Mouse (Mus musculus) hindbrain, embryonic 14.5 days (tissue): ENCODE measurements at regions not wholly inside any gene's neighbourhood (a gene's known extent, or its start where the extent isn't known, plus 50 kb on each side); places are given as distances from the start of the nearest gene placed in this dataset.

Experiments
- ATAC-seq: fragments of 200-750 bp; cut with Nextera tagmentation; 2 replicates; pipeline ENCODE4 v1.8.0; 2017; ENCODE audit warnings: moderate number of reproducible peaks, mild to moderate bottlenecking, moderate TSS enrichment, moderate library complexity; ENCODE audit not compliant: low FRiP score
- DNase-seq: peaks from one replicate; pipeline ENCODE4 v3.0.0-alpha.2; 2015; ENCODE audit warnings: low spot score
- H3K27ac ChIP-seq: fragments of 300-500 bp; sonication (generic); 2 replicates; pipeline ENCODE4 v1.5.1; 2014; ENCODE audit warnings: mild to moderate bottlenecking, moderate library complexity
- H3K27me3 ChIP-seq: fragments of 300-500 bp; sonication (generic); 2 replicates; pipeline ENCODE4 v1.6.1; 2014; ENCODE audit warnings: mild to moderate bottlenecking, low read length, mixed read lengths; ENCODE audit not compliant: control insufficient read depth, insufficient read depth
- H3K36me3 ChIP-seq: fragments of 300-500 bp; sonication (generic); replicated peaks from 2 replicates; pipeline ENCODE4 v1.6.1; 2014; ENCODE audit not compliant: control insufficient read depth, insufficient read depth
- H3K4me1 ChIP-seq: fragments of 300-500 bp; sonication (generic); replicated peaks from 2 replicates; pipeline ENCODE4 v1.6.1; 2014; ENCODE audit warnings: antibody characterized with exemption, low read length, mixed read lengths; ENCODE audit not compliant: control insufficient read depth, insufficient read depth
- H3K4me2 ChIP-seq: fragments of 300-500 bp; sonication (generic); replicated peaks from 2 replicates; pipeline ENCODE4 v1.6.1; 2014; ENCODE audit warnings: mild to moderate bottlenecking, moderate library complexity
- H3K4me3 ChIP-seq: fragments of 300-500 bp; sonication (generic); replicated peaks from 2 replicates; pipeline ENCODE4 v1.5.1; 2014; ENCODE audit warnings: mild to moderate bottlenecking, low read length
- H3K9ac ChIP-seq: fragments of 300-500 bp; sonication (generic); 2 replicates; pipeline ENCODE4 v1.6.1; 2014
- H3K9me3 ChIP-seq: fragments of 300-500 bp; sonication (generic); 2 replicates; pipeline ENCODE4 v1.6.1; 2016; ENCODE audit warnings: low read length; ENCODE audit not compliant: control insufficient read depth
- WGBS: fragments of 180-500 bp; shearing (Covaris S2); extraction: QIAGEN DNeasy Blood & Tissue Kit; methylation state at CpG from one replicate; pipeline ENCODE4 v1.1.7; 2014; 5-methylcytosine and 5-hydroxymethylcytosine counted together

GRCm38 (mm10) chr8:18258287-18258961 lies 719.6 kb downstream of the Defb40 start:
- 79% methylated on average over 7 of the region's 7 CpGs for WGBS
- Histone ChIP-seq H3K27ac (no peak overlapping the region), H3K4me1 (no peaks in the 10 kb centered on the region), H3K4me3 (no peak overlapping the region), H3K9ac (no peak overlapping the region), H3K9me3 (no peaks in the 10 kb centered on the region), H3K4me2 (no peak overlapping the region), H3K27me3 (no peaks in the 10 kb centered on the region), H3K36me3 (no peaks in the 10 kb centered on the region)
- no peak for DNase-seq
- ATAC-seq, result no peak

- DNase-seq, result no peak
- ATAC-seq, result peak; percentile 17; the same call in 1 of the 2 replicates
- no peaks in the 10 kb centered on the region for H3K4me1 ChIP-seq
- H3K27ac ChIP-seq, result no peak overlapping the region
- no peaks in the 10 kb centered on the region for H3K27me3 ChIP-seq
- H3K9ac ChIP-seq, result no peak overlapping the region
- H3K4me3 ChIP-seq, result no peak overlapping the region
- H3K9me3 ChIP-seq, result no peaks in the 10 kb centered on the region
- no peak overlapping the region for H3K4me2 ChIP-seq
- H3K36me3 ChIP-seq, result no peaks in the 10 kb centered on the region
- 56% methylated on average over 12 of the region's 12 CpGs for WGBS
Observed at GRCm38 (mm10) chr8:18246299-18246698, 731.8 kb downstream of the Defb40 start.

- Histone ChIP-seq H3K27me3 (no peaks in the 10 kb centered on the region), H3K9me3 (no peaks in the 10 kb centered on the region), H3K9ac (no peak overlapping the region), H3K36me3 (no peaks in the 10 kb centered on the region), H3K4me1 (no peaks in the 10 kb centered on the region), H3K4me3 (no peak overlapping the region), H3K27ac (no peak overlapping the region; the same call in 1 of the 2 replicates), H3K4me2 (no peak overlapping the region)
- WGBS, result 76% methylated on average over 2 of the region's 2 CpGs
- DNase-seq (no peak), ATAC-seq (no peak)
Observed at GRCm38 (mm10) chr8:18217599-18217998, 760.5 kb downstream of the Defb40 start.

GRCm38 (mm10) chr8:18217192-18217591 lies 760.9 kb downstream of the Defb40 start:
- Histone ChIP-seq H3K9me3 (no peaks in the 10 kb centered on the region), H3K4me2 (no peak overlapping the region), H3K27ac (no peak overlapping the region; the same call in 1 of the 2 replicates), H3K4me1 (no peaks in the 10 kb centered on the region), H3K4me3 (no peak overlapping the region), H3K36me3 (no peaks in the 10 kb centered on the region), H3K27me3 (no peaks in the 10 kb centered on the region), H3K9ac (no peak overlapping the region)
- WGBS, result 75% methylated on average over 7 of the region's 7 CpGs
- DNase-seq (no peak), ATAC-seq (no peak)

- no peaks in the 10 kb centered on the region for H3K9me3 ChIP-seq
- H3K27me3 ChIP-seq, result no peaks in the 10 kb centered on the region
- no peak overlapping the region for H3K27ac ChIP-seq
- no peaks in the 10 kb centered on the region for H3K36me3 ChIP-seq
- H3K9ac ChIP-seq, result no peak overlapping the region
- 53% methylated on average over 1 of the region's 1 CpGs for WGBS
- no peak for ATAC-seq
- H3K4me1 ChIP-seq, result no peaks in the 10 kb centered on the region
- no peak overlapping the region for H3K4me2 ChIP-seq
- no peak overlapping the region for H3K4me3 ChIP-seq
- DNase-seq, result no peak
Observed at GRCm38 (mm10) chr8:18216516-18216915, 761.5 kb downstream of the Defb40 start.

- 90% methylated on average over 1 of the region's 1 CpGs for WGBS
Observed at GRCm38 (mm10) chr8:18210067-18210466, 768.0 kb downstream of the Defb40 start.

GRCm38 (mm10) chr8:18208658-18209057 lies 769.4 kb downstream of the Defb40 start:
- Histone ChIP-seq H3K27me3 (no peaks in the 10 kb centered on the region), H3K9ac (no peak overlapping the region), H3K27ac (no peak overlapping the region), H3K4me1 (no peaks in the 10 kb centered on the region), H3K36me3 (no peaks in the 10 kb centered on the region), H3K4me2 (no peak overlapping the region), H3K4me3 (no peak overlapping the region), H3K9me3 (no peaks in the 10 kb centered on the region)
- ATAC-seq (no peak; the same call in 1 of the 2 replicates), DNase-seq (no peak)
- 69% methylated on average over 1 of the region's 1 CpGs for WGBS

More at GRCm38 (mm10) chr8:18210067-18210466, 768.0 kb downstream of the Defb40 start:
- Histone ChIP-seq H3K4me1 (no peaks in the 10 kb centered on the region), H3K4me3 (no peak overlapping the region), H3K9ac (no peak overlapping the region), H3K27me3 (no peaks in the 10 kb centered on the region), H3K4me2 (no peak overlapping the region), H3K27ac (no peak overlapping the region), H3K9me3 (no peaks in the 10 kb centered on the region), H3K36me3 (no peaks in the 10 kb centered on the region)
- DNase-seq (no peak), ATAC-seq (no peak)

- Histone ChIP-seq H3K27ac (no peak overlapping the region), H3K4me2 (no peak overlapping the region), H3K27me3 (no peaks in the 10 kb centered on the region), H3K9ac (no peak overlapping the region), H3K9me3 (no peaks in the 10 kb centered on the region), H3K4me1 (no peaks in the 10 kb centered on the region), H3K4me3 (no peak overlapping the region), H3K36me3 (no peaks in the 10 kb centered on the region)
- ATAC-seq (no peak), DNase-seq (no peak)
Observed at GRCm38 (mm10) chr8:18187486-18187885, 790.6 kb downstream of the Defb40 start.

GRCm38 (mm10) chr8:18175544-18176092 lies 802.4 kb downstream of the Defb40 start:
- H3K27ac ChIP-seq, result no peak overlapping the region
- H3K4me2 ChIP-seq, result no peak overlapping the region
- no peak overlapping the region for H3K4me3 ChIP-seq
- no peaks in the 10 kb centered on the region for H3K4me1 ChIP-seq
- H3K9me3 ChIP-seq, result no peaks in the 10 kb centered on the region
- no peak for DNase-seq
- no peaks in the 10 kb centered on the region for H3K27me3 ChIP-seq
- H3K9ac ChIP-seq, result no peak overlapping the region
- no peak for ATAC-seq
- 86% methylated on average over 7 of the region's 7 CpGs for WGBS
- H3K36me3 ChIP-seq, result no peaks in the 10 kb centered on the region
